ENCODE assay signal across 8 mouse cellular contexts in the genomic region with DNA sequence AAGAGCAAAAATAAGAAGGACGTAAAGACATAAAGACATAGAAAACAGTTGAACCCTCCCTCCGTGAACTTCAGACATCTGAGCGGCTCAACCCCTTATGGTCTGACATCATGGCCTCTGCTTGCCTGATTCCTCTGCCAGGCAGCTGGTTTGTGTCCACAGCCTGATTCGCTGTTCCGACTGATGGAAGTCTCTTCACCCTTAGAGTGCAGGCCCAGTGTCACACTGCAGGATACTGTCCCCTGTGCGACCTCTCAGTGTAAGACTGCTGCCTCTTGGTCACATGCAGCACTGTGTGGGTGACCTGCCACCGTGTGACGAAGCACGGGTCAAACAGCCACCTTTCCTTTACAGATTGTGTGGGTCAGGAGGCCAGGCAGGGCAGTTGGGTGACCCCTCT. TPM values are rescaled to one million over a fixed set of nuclear protein-coding genes. Genes with fewer than 3 reads are reported as not detected.
A peak's percentile ranks its signal among the peaks of the same experiment; 100 is the strongest.
DNase-seq lines count a peak whose midpoint lies in the region; ATAC-seq and TF ChIP-seq lines count a peak whose summit lies in the region.

No protein-coding gene starts in this region.

- H3K9ac ChIP-seq in forebrain, embryonic 11.5 days (ENCODE audit: low read length), result no peak overlapping the region
- no peak overlapping the region for H3K9ac ChIP-seq in forebrain, embryonic 16.5 days (replicated peaks; ENCODE audit: low read depth, low read length)
- peak overlapping the region; percentile 24; the same call in 1 of the 2 replicates for H3K9ac ChIP-seq in hindbrain, embryonic 13.5 days

- H3K4me2 ChIP-seq in forebrain, embryonic 11.5 days (ENCODE audit: low read depth, low read length, severe bottlenecking), result no peak overlapping the region
- H3K4me2 ChIP-seq in forebrain, embryonic 16.5 days (ENCODE audit: low read length), result no peak overlapping the region
- no peak overlapping the region for H3K4me2 ChIP-seq in hindbrain, embryonic 13.5 days

- peak; percentile 47; the same call in 1 of the 2 replicates for ATAC-seq in forebrain, embryonic 11.5 days (replicated peaks; ENCODE audit: low FRiP score)
- ATAC-seq in forebrain, embryonic 16.5 days, result no peak
- ATAC-seq in hindbrain, embryonic 13.5 days (ENCODE audit: low FRiP score), result no peak

- no peaks in the 10 kb centered on the region for H3K9me3 ChIP-seq in forebrain, embryonic 11.5 days (ENCODE audit: control insufficient read depth, low read length)
- H3K9me3 ChIP-seq in forebrain, embryonic 16.5 days (ENCODE audit: control insufficient read depth, low read length), result no peaks in the 10 kb centered on the region
- H3K9me3 ChIP-seq in hindbrain, embryonic 13.5 days, result no peaks in the 10 kb centered on the region

- TF ChIP-seq POLR2A in kidney, adult 2 months (IDR thresholded peaks at IDR 0.05; ENCODE audit: low read depth, low read length), result no peak
- TF ChIP-seq POLR2A in cerebellum, adult 2 months (IDR thresholded peaks at IDR 0.05; ENCODE audit: borderline replicate concordance, insufficient read depth, low read length), result no peak

- no peak for TF ChIP-seq CTCF in kidney, adult 2 months (conservative IDR thresholded peaks at IDR 0.05; ENCODE audit: insufficient read depth, insufficient read length, low read depth, low read length)
- TF ChIP-seq CTCF in cerebellum, adult 2 months (IDR thresholded peaks at IDR 0.05; ENCODE audit: borderline replicate concordance, insufficient read depth, low read depth, low read length), result no peak

- H3K27me3 ChIP-seq in forebrain, embryonic 11.5 days (ENCODE audit: control insufficient read depth, insufficient read depth, low read length), result no peaks in the 10 kb centered on the region
- H3K27me3 ChIP-seq in forebrain, embryonic 16.5 days (replicated peaks; ENCODE audit: control insufficient read depth, insufficient read depth, low read length), result no peaks in the 10 kb centered on the region
- no peaks in the 10 kb centered on the region for H3K27me3 ChIP-seq in kidney, adult 2 months (replicated peaks; ENCODE audit: control insufficient read depth, insufficient read depth, low read length)
- H3K27me3 ChIP-seq in hindbrain, embryonic 13.5 days, result no peaks in the 10 kb centered on the region
- no peaks in the 10 kb centered on the region for H3K27me3 ChIP-seq in cerebellum, adult 2 months (ENCODE audit: control insufficient read depth, insufficient read depth, low read length)

- H3K4me1 ChIP-seq in forebrain, embryonic 11.5 days (replicated peaks; ENCODE audit: control insufficient read depth, insufficient read depth, low read length), result peaks cover 5% of the 10 kb centered on the region; the same call in 1 of the 2 replicates
- peaks cover 55% of the 10 kb centered on the region for H3K4me1 ChIP-seq in forebrain, embryonic 16.5 days (replicated peaks; ENCODE audit: control insufficient read depth, insufficient read depth, low read length)
- H3K4me1 ChIP-seq in kidney, adult 2 months (ENCODE audit: control insufficient read depth, insufficient read depth, low read length), result 0 out of 2 replicates have a peak, but pooled peaks cover 6% of the 10 kb centered on the region
- peaks cover 79% of the 10 kb centered on the region for H3K4me1 ChIP-seq in hindbrain, embryonic 13.5 days (replicated peaks)
- H3K4me1 ChIP-seq in cerebellum, adult 2 months (ENCODE audit: control insufficient read depth, insufficient read depth, low read length), result peaks cover 51% of the 10 kb centered on the region

- 86% methylated on average over 9 of the region's 9 CpGs for WGBS in forebrain, embryonic 11.5 days
- WGBS in forebrain, embryonic 16.5 days, result 83% methylated on average over 9 of the region's 9 CpGs
- 69% methylated on average over 9 of the region's 9 CpGs for WGBS in kidney, adult 2 months
- 73% methylated on average over 9 of the region's 9 CpGs for WGBS in hindbrain, embryonic 13.5 days
- 77% methylated on average over 9 of the region's 9 CpGs for WGBS in cerebellum, adult 2 months

- DNase-seq in forebrain, embryonic 11.5 days (ENCODE audit: low spot score), result no peak
- peak; percentile 27 for DNase-seq in kidney, postnatal 10 days
- DNase-seq in kidney, adult 2 months, result no peak
- DNase-seq in mesoderm, embryonic 11.5 days (ENCODE audit: low read depth, low spot score), result peak; percentile 36
- DNase-seq in cerebellum, adult 2 months, result no peak
- no peak for DNase-seq in thymus, postnatal 36 days

- no peak overlapping the region for H3K4me3 ChIP-seq in forebrain, embryonic 11.5 days (ENCODE audit: low read depth, low read length)
- H3K4me3 ChIP-seq in forebrain, embryonic 16.5 days (replicated peaks; ENCODE audit: low read length), result no peak overlapping the region
- no peak overlapping the region for H3K4me3 ChIP-seq in kidney, adult 2 months (ENCODE audit: insufficient read depth, low read depth, low read length)
- H3K4me3 ChIP-seq in hindbrain, embryonic 13.5 days, result no peak overlapping the region
- H3K4me3 ChIP-seq in cerebellum, adult 2 months (replicated peaks; ENCODE audit: insufficient read depth, low read depth, low read length), result no peak overlapping the region

- H3K36me3 ChIP-seq in forebrain, embryonic 11.5 days (ENCODE audit: control insufficient read depth, insufficient read depth, low read length), result no peaks in the 10 kb centered on the region
- H3K36me3 ChIP-seq in forebrain, embryonic 16.5 days (ENCODE audit: control insufficient read depth, insufficient read depth), result no peaks in the 10 kb centered on the region
- H3K36me3 ChIP-seq in kidney, adult 2 months (ENCODE audit: control insufficient read depth, insufficient read depth, low read length), result no peaks in the 10 kb centered on the region
- H3K36me3 ChIP-seq in hindbrain, embryonic 13.5 days, result no peaks in the 10 kb centered on the region

- no peak overlapping the region for H3K27ac ChIP-seq in forebrain, embryonic 11.5 days (ENCODE audit: low read depth, low read length)
- no peak overlapping the region for H3K27ac ChIP-seq in forebrain, embryonic 16.5 days (ENCODE audit: low read length)
- no peak overlapping the region for H3K27ac ChIP-seq in kidney, adult 2 months (ENCODE audit: insufficient read depth, low read depth, low read length)
- H3K27ac ChIP-seq in hindbrain, embryonic 13.5 days, result peak overlapping the region; percentile 30; the same call in 1 of the 2 replicates
- H3K27ac ChIP-seq in cerebellum, adult 2 months (ENCODE audit: insufficient read depth, low read length), result no peak overlapping the region

RNA-seq across cellular contexts. Expression of gene Tspan5, which starts 39.5 kb away (rescaled TPM):
- 43.4 and 48.5 TPM in 2 replicates for polyA plus RNA-seq in forebrain, embryonic 11.5 days (2014; fragmentation: Nextera tagmentation; extraction: Ambion mirVana)
- polyA plus RNA-seq in forebrain, embryonic 16.5 days (2015; fragmentation: Nextera tagmentation; extraction: Ambion mirVana), result 98.7 and 113 TPM in 2 replicates
- polyA plus RNA-seq in kidney, adult 2 months (2012; rRNA removed), result 19.8 and 23.8 TPM in 2 replicates
- 89.1 and 97.0 TPM in 2 replicates for polyA plus RNA-seq in hindbrain, embryonic 13.5 days (2015; fragmentation: Nextera tagmentation; extraction: Ambion mirVana)
- 166 TPM in 2 replicates for polyA plus RNA-seq in cerebellum, adult 2 months (2012; rRNA removed)

Comparison
In these comparisons a context has a peak if more than half of its experiments do, and no peak if none do; other contexts are left out.
1. DNase-seq: peak in kidney, postnatal 10 days (single experiment) and mesoderm, embryonic 11.5 days (single experiment); none in forebrain, embryonic 11.5 days (single experiment), kidney, adult 2 months (single experiment), cerebellum, adult 2 months (0 of 2) and thymus, postnatal 36 days (0 of 2).